Mouse (Mus musculus) embryonic facial prominence, embryonic 10.5 days (tissue): ENCODE measurements at regions not wholly inside any gene's neighbourhood (a gene's known extent, or its start where the extent isn't known, plus 50 kb on each side); places are given as distances from the start of the nearest gene placed in this dataset.

Experiments used
- DNase-seq: peaks from one replicate; pipeline ENCODE4 v3.0.0-alpha.2; 2017; ENCODE audit warnings: low spot score
- H3K27ac ChIP-seq: fragments of 300-500 bp; sonication (generic); replicated peaks from 2 replicates; pipeline ENCODE4 v1.5.1; 2016; ENCODE audit warnings: mild to moderate bottlenecking
- H3K27me3 ChIP-seq: fragments of 300-500 bp; sonication (generic); replicated peaks from 2 replicates; pipeline ENCODE4 v1.6.1; 2016; ENCODE audit warnings: low read depth, mild to moderate bottlenecking; ENCODE audit not compliant: poor library complexity, severe bottlenecking
- H3K36me3 ChIP-seq: fragments of 300-500 bp; sonication (generic); replicated peaks from 2 replicates; pipeline ENCODE4 v1.6.1; 2016; ENCODE audit warnings: mild to moderate bottlenecking, moderate library complexity
- H3K4me1 ChIP-seq: fragments of 300-500 bp; sonication (generic); 2 replicates; pipeline ENCODE4 v1.6.1; 2016
- H3K4me3 ChIP-seq: fragments of 300-500 bp; sonication (generic); 2 replicates; pipeline ENCODE4 v1.5.1; 2016; ENCODE audit warnings: mild to moderate bottlenecking, moderate library complexity
- H3K9me3 ChIP-seq: fragments of 300-500 bp; sonication (generic); 2 replicates; pipeline ENCODE4 v1.6.1; 2016; ENCODE audit warnings: mild to moderate bottlenecking
- WGBS: fragments of 180-500 bp; shearing (Covaris S2); methylation state at CpG from one replicate; pipeline ENCODE4 v1.1.7; 2016; 5-methylcytosine and 5-hydroxymethylcytosine counted together

GRCm38 (mm10) chr15:62104653-62105052, 1181.8 kb upstream of the A1bg start:
- WGBS: 48% methylated on average over 7 of the region's 7 CpGs
- Histone ChIP-seq H3K27ac (no peak overlapping the region), H3K4me1 (peaks cover 20% of the 10 kb centered on the region), H3K36me3 (peaks cover 11% of the 10 kb centered on the region), H3K4me3 (no peak overlapping the region), H3K9me3 (peaks cover 7% of the 10 kb centered on the region; the same call in 1 of the 2 replicates), H3K27me3 (no peaks in the 10 kb centered on the region)
- DNase-seq: no peak

DNA sequence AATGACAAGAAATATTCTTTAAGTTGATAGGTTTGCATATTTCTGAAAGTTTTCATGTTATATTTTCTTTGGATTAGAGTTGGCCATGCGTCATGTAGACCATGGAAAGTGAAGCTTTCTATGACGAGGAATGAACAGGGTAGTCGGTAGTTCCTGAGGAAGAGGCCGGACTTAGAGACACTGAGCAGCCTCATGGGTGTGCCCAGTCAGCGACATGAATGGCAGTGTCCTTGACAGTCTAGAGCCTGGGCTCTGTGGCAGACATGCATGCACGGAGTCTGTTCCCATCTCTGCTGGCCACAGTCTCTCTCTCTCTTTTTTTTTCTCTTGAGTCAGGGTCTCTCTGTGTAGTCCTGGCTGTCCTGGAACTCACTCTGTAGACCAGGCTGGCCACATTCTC, 1176.9 kb upstream of the A1bg start:
- Histone ChIP-seq H3K4me3 (no peak overlapping the region), H3K4me1 (peaks cover 11% of the 10 kb centered on the region), H3K27ac (no peak overlapping the region), H3K36me3 (peaks cover 11% of the 10 kb centered on the region), H3K27me3 (no peaks in the 10 kb centered on the region), H3K9me3 (peaks cover 7% of the 10 kb centered on the region; the same call in 1 of the 2 replicates)
- DNase-seq: no peak
- WGBS: 91% methylated on average over 6 of the region's 6 CpGs

- no peak overlapping the region for H3K4me3 ChIP-seq
- peak overlapping the region; percentile 48 for H3K27ac ChIP-seq
- WGBS: 46% methylated on average over 16 of the region's 16 CpGs
- peaks cover 7% of the 10 kb centered on the region for H3K4me1 ChIP-seq
- H3K27me3 ChIP-seq: no peaks in the 10 kb centered on the region
- peak; percentile 43 for DNase-seq
- peaks cover 7% of the 10 kb centered on the region; the same call in 1 of the 2 replicates for H3K9me3 ChIP-seq
- H3K36me3 ChIP-seq: peaks cover 11% of the 10 kb centered on the region
These were observed 1176.2 kb upstream of the A1bg start for GRCm38 (mm10) chr15:62098791-62099660.

- no peaks in the 10 kb centered on the region for H3K27me3 ChIP-seq
- peaks cover 27% of the 10 kb centered on the region for H3K4me1 ChIP-seq
- H3K4me3 ChIP-seq: no peak overlapping the region
- no peak overlapping the region for H3K27ac ChIP-seq
- no peaks in the 10 kb centered on the region for H3K9me3 ChIP-seq
- no peaks in the 10 kb centered on the region for H3K36me3 ChIP-seq
- DNase-seq: no peak
- WGBS: 88% methylated on average over 7 of the region's 7 CpGs
These were observed 1174.0 kb upstream of the A1bg start for GRCm38 (mm10) chr15:62096778-62097177.

DNA sequence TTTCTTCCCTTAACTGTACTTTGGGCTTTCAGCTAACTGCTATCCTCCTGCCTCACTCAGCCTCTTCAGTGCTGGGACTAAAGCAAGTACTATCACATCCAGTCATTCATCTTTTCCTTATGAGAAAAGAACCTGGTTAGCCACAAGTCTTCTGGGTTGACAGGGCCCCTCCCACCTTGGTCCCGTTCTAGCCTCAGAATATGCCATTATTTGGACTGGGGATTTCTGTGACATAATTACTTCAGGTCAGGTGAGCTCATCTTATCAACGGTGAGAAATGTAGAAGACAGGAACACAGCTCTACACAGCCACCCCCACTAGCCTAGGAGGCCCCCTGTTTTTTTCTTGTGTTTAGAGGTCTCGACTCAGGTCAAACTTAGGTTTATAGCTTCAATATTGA, 1172.4 kb upstream of the A1bg start:
- Histone ChIP-seq H3K4me1 (peaks cover 30% of the 10 kb centered on the region), H3K9me3 (no peaks in the 10 kb centered on the region), H3K4me3 (no peak overlapping the region), H3K27me3 (no peaks in the 10 kb centered on the region), H3K27ac (no peak overlapping the region), H3K36me3 (no peaks in the 10 kb centered on the region)
- WGBS: 89% methylated on average over 3 of the region's 3 CpGs
- DNase-seq: no peak

- peaks cover 25% of the 10 kb centered on the region for H3K4me1 ChIP-seq
- DNase-seq: no peak
- 70% methylated on average over 4 of the region's 4 CpGs for WGBS
- no peaks in the 10 kb centered on the region for H3K9me3 ChIP-seq
- H3K27ac ChIP-seq: no peak overlapping the region
- H3K27me3 ChIP-seq: no peaks in the 10 kb centered on the region
- H3K4me3 ChIP-seq: no peak overlapping the region
- no peaks in the 10 kb centered on the region for H3K36me3 ChIP-seq
These were observed 1170.9 kb upstream of the A1bg start for GRCm38 (mm10) chr15:62093672-62094071.

DNA sequence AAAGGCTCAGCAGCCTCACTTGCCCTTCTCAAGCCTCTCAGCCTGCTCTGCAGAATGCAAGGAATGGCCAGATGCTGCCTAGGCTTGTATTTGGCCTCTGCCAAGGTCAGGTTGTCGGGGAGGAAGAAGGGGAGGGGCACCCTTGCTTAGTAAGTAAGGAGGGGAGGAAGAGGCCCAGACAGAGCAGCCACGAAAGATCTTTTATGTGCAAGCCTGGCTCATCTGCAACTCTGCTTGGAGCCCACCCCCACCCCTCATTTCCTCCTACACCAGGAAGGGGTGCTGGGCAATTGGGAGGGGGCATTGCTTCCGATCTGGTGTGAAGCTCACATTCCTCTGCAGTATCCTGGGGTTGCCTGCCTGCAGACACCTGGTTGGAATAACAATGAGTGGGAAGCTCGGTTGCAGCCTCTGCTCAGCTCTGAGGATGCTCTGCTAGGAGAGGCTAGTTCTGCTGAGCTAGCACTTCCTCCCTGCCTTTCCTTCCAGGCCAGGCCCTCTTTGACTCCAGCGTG, 1169.9 kb upstream of the A1bg start:
- Histone ChIP-seq H3K36me3 (no peaks in the 10 kb centered on the region), H3K4me3 (no peak overlapping the region), H3K27me3 (no peaks in the 10 kb centered on the region), H3K27ac (peak overlapping the region; percentile 58), H3K9me3 (no peaks in the 10 kb centered on the region), H3K4me1 (peaks cover 23% of the 10 kb centered on the region)
- DNase-seq: peak; percentile 61
- 7% methylated on average over 5 of the region's 5 CpGs for WGBS

DNA sequence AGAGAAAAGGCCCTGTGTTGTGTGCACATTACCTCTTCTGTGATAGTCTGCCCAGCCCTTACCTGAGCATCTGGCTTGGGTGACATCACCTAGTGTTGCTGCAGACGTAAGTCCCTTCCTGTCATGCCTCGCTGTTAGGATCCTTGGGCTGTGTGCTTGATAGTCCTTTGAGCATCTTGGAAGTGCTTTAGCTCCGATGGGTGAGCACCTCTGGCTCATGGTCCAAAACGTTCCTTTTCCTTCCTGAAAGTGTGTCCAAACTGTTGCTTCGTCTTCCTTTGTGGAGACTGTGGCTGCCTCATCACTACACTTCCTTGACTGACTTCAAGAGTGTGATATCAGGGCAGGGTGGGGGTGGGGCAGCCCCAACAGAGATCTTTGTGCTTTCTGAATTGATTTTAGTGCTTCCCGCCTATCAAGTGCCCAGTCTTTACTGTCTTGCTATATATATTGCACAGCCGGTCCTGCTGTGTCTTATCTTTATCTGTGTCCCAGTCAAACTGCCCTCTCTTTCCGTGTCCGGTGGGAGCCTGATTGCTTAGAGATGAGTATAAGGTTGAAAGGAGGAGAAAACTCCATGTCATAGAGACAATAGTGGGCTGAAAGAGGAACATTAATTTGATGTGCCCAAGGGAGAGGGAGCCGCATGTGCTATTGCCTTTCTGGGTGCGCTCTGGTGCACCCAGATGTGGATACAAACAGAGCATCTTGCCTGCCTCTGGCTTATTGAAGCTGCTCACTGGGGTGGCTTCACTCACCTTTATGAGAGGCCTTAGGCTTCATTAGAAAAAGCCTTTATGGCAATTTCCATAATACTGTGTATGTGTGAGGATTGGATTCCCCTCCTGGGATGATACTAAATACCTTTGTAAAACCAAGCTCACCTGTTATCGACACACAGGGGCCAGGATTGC, 1169.2 kb upstream of the A1bg start:
- Histone ChIP-seq H3K27ac (peak overlapping the region; percentile 58), H3K27me3 (no peaks in the 10 kb centered on the region), H3K4me3 (no peak overlapping the region), H3K36me3 (no peaks in the 10 kb centered on the region), H3K9me3 (no peaks in the 10 kb centered on the region), H3K4me1 (peaks cover 23% of the 10 kb centered on the region)
- DNase-seq: no peak
- 56% methylated on average over 12 of the region's 12 CpGs for WGBS

DNA sequence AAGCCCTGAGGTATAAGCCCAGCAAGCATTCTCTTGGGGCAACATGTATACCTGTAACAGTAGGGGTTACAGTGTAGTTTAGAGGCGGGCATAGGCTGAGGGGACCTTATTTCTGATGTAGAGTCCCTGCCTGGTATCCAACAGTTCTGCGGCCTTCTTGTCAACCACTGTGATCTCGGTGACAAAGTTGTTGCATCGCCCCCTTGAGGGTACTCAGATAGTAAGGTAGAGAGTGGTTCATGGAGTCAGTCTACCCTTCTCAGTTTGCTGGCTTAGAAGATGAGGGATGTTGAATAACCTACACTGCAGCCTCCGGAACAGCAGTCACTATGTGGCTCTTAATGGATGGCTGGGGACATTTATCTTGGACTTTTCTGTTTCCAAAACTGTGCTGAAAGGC, 1168.3 kb upstream of the A1bg start:
- no peaks in the 10 kb centered on the region for H3K36me3 ChIP-seq
- no peaks in the 10 kb centered on the region for H3K27me3 ChIP-seq
- WGBS: 88% methylated on average over 5 of the region's 5 CpGs

GRCm38 (mm10) chr15:62088341-62088740, 1165.5 kb upstream of the A1bg start:
- Histone ChIP-seq H3K27me3 (no peaks in the 10 kb centered on the region), H3K4me1 (peaks cover 19% of the 10 kb centered on the region), H3K4me3 (no peak overlapping the region), H3K36me3 (no peaks in the 10 kb centered on the region), H3K9me3 (no peaks in the 10 kb centered on the region), H3K27ac (no peak overlapping the region)
- no peak for DNase-seq
- WGBS: 93% methylated on average over 4 of the region's 4 CpGs

More for the DNA sequence above, 1168.3 kb upstream of the A1bg start:
- Histone ChIP-seq H3K4me1 (peaks cover 23% of the 10 kb centered on the region), H3K4me3 (no peak overlapping the region), H3K9me3 (no peaks in the 10 kb centered on the region), H3K27ac (no peak overlapping the region)
- DNase-seq: no peak

DNA sequence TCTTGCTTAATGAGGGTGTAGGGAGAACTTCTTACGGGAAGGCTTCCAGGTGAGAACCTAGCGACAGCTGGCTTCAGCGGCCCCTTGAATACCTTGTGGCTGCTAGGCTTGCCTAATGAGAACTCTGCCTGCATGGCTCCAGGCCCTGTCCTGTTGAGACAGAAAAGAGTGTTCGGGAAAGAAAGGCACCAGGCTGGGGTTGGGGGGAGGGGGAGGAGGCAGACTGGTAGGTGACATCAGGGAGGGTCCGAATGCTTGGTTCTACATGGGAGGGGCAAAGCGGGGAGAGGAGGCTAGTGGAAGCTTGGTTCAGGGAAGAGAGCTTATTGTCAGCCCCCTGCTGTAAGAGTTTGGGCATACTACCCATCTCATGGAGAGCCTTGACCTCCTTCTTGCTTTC, 1164.9 kb upstream of the A1bg start:
- H3K27me3 ChIP-seq: no peaks in the 10 kb centered on the region
- no peaks in the 10 kb centered on the region for H3K36me3 ChIP-seq
- H3K27ac ChIP-seq: no peak overlapping the region
- H3K4me3 ChIP-seq: no peak overlapping the region
- WGBS: 48% methylated on average over 6 of the region's 6 CpGs
- no peaks in the 10 kb centered on the region for H3K9me3 ChIP-seq
- H3K4me1 ChIP-seq: peaks cover 13% of the 10 kb centered on the region
- DNase-seq: no peak

DNA sequence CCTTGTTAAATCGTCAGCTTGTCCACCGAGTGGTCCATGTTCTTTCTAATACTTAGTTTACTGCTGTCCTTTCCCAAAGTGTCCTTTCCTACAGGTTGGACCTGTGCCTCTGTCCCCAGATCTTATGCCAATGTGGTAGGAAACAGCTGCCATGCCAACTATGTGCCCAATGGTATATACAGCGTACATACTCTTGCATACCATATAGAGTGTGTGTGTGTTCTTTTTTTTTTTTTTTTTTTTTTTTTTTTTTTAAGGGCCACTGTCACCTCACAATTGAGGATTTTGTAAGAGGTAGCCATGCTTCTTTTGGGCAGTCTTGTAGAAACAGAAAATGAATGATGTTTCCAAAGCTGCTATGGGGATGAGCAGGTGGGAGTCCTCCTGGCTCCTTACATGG, 1163.2 kb upstream of the A1bg start:
- no peak overlapping the region for H3K27ac ChIP-seq
- H3K4me3 ChIP-seq: no peak overlapping the region
- H3K9me3 ChIP-seq: no peaks in the 10 kb centered on the region
- DNase-seq: no peak
- H3K27me3 ChIP-seq: no peaks in the 10 kb centered on the region
- no peaks in the 10 kb centered on the region for H3K4me1 ChIP-seq
- WGBS: 86% methylated on average over 3 of the region's 3 CpGs
- no peaks in the 10 kb centered on the region for H3K36me3 ChIP-seq
